14 mouse cellular contexts compared by ENCODE assay signal in the genomic region with DNA sequence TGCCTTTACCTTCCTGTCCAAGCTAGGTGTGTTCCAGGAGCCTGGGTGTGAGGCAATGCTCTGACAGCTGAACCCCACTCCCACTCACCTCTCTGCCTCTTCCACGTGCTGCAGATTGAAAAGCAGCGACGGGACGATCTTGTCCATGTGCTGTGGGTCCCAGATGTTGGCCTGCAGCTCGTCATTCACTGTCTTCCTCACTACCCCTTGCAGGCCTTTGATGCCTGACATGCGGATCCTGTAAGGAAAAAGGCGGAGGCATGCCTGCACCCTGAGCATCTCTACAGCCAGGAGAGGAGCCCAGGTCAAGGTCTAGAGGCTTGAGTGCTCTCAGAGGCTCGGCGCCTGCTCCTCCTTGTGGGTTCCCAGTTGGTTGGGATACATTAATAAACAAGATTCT. TPM values are rescaled to one million over a fixed set of nuclear protein-coding genes. Genes with fewer than 3 reads are reported as not detected.
A peak's percentile ranks its signal among the peaks of the same experiment; 100 is the strongest.
DNase-seq lines count a peak whose midpoint lies in the region; ATAC-seq and TF ChIP-seq lines count a peak whose summit lies in the region.
"Had no signal": no experiment of that assay in that cellular context is flagged by ENCODE, and none has a peak within 500 bp of the region (broad histone marks: within the 10 kb centered on the region; RNA-seq: fewer than 3 reads in every experiment).

No protein-coding gene starts in this region.

- TF ChIP-seq CTCF in small intestine, adult 2 months (IDR thresholded peaks at IDR 0.05; ENCODE audit: extremely low read depth, insufficient read length, insufficient replicate concordance, low read depth, low read length) = peak; percentile 9; the same call in 1 of the 2 replicates

- WGBS in limb, embryonic 14.5 days = 78% methylated on average over 9 of the region's 9 CpGs
- 70% methylated on average over 9 of the region's 9 CpGs for WGBS in limb, embryonic 10.5 days
- 77% methylated on average over 9 of the region's 9 CpGs for WGBS in small intestine, adult 2 months

- no peak for ATAC-seq in limb, embryonic 14.5 days (ENCODE audit: low FRiP score, low read depth)
- ATAC-seq: forebrain, embryonic 13.5 days; forebrain, embryonic 16.5 days; intestine, embryonic 15.5 days had no signal

- peak; percentile 91 for DNase-seq in heart, adult 11 months
- DNase-seq in heart, adult 9 months (ENCODE audit: low spot score in 2 of 2) = no peak
- no peak for DNase-seq in limb, embryonic 14.5 days (ENCODE audit: low spot score)
- DNase-seq in limb, embryonic 10.5 days (ENCODE audit: low spot score) = no peak
- no peak for DNase-seq in frontal cortex, postnatal 14 days (ENCODE audit: low spot score in 2 of 2)

- no peak overlapping the region for H3K4me3 ChIP-seq in limb, embryonic 14.5 days (replicated peaks; ENCODE audit: low read length)
- no peak overlapping the region for H3K4me3 ChIP-seq in limb, embryonic 10.5 days
- no peak overlapping the region for H3K4me3 ChIP-seq in small intestine, adult 2 months (ENCODE audit: low read depth, low read length)
- H3K4me3 ChIP-seq: forebrain, embryonic 10.5 days; forebrain, embryonic 13.5 days; gastrocnemius, adult 2 months; heart, embryonic 10.5 days; heart, embryonic 13.5 days; hindbrain, embryonic 15.5 days; intestine, embryonic 15.5 days had no signal

- TF ChIP-seq POLR2A in limb, embryonic 14.5 days (IDR thresholded peaks at IDR 0.05; ENCODE audit: borderline replicate concordance, extremely low read depth, insufficient read depth, insufficient read length) = no peak
- no peak for TF ChIP-seq POLR2A in small intestine, adult 2 months (IDR thresholded peaks at IDR 0.05; ENCODE audit: low read depth, low read length)

- H3K4me1 ChIP-seq in limb, embryonic 14.5 days (ENCODE audit: control insufficient read depth, insufficient read depth, low read length) = peaks cover 11% of the 10 kb centered on the region; the same call in 1 of the 2 replicates
- peaks cover 23% of the 10 kb centered on the region for H3K4me1 ChIP-seq in limb, embryonic 10.5 days
- H3K4me1 ChIP-seq in small intestine, adult 2 months (ENCODE audit: control insufficient read depth, insufficient read depth, insufficient read length, low read length) = peaks cover 4% of the 10 kb centered on the region; the same call in 1 of the 2 replicates

- H3K9me3 ChIP-seq in limb, embryonic 14.5 days (ENCODE audit: control insufficient read depth, low read length) = no peaks in the 10 kb centered on the region
- no peaks in the 10 kb centered on the region for H3K9me3 ChIP-seq in limb, embryonic 10.5 days (replicated peaks)
- H3K9me3 ChIP-seq: forebrain, embryonic 10.5 days; forebrain, embryonic 13.5 days; heart, embryonic 10.5 days; heart, embryonic 13.5 days; hindbrain, embryonic 15.5 days; intestine, embryonic 15.5 days had no signal

- no peaks in the 10 kb centered on the region for H3K36me3 ChIP-seq in limb, embryonic 14.5 days (ENCODE audit: control insufficient read depth, insufficient read depth, low read length)
- H3K36me3 ChIP-seq in limb, embryonic 10.5 days = no peaks in the 10 kb centered on the region
- H3K36me3 ChIP-seq in small intestine, adult 2 months (ENCODE audit: control insufficient read depth, insufficient read depth, low read length) = no peaks in the 10 kb centered on the region
- H3K36me3 ChIP-seq: intestine, embryonic 15.5 days had no signal

- no peak overlapping the region for H3K4me2 ChIP-seq in limb, embryonic 14.5 days (replicated peaks; ENCODE audit: low read depth, low read length, severe bottlenecking)
- H3K4me2 ChIP-seq: forebrain, embryonic 13.5 days; heart, embryonic 13.5 days; hindbrain, embryonic 15.5 days; intestine, embryonic 15.5 days had no signal

- H3K27me3 ChIP-seq in limb, embryonic 14.5 days (ENCODE audit: control insufficient read depth, insufficient read depth, low read length) = no peaks in the 10 kb centered on the region
- peaks cover 20% of the 10 kb centered on the region for H3K27me3 ChIP-seq in limb, embryonic 10.5 days (ENCODE audit: low read depth, poor library complexity, severe bottlenecking)
- no peaks in the 10 kb centered on the region for H3K27me3 ChIP-seq in small intestine, adult 2 months (ENCODE audit: control insufficient read depth, insufficient read depth, low read length)
- H3K27me3 ChIP-seq: forebrain, embryonic 13.5 days; hindbrain, embryonic 15.5 days; intestine, embryonic 15.5 days had no signal

- no peak overlapping the region for H3K27ac ChIP-seq in limb, embryonic 14.5 days (replicated peaks; ENCODE audit: low read depth, low read length)
- no peak overlapping the region for H3K27ac ChIP-seq in limb, embryonic 10.5 days
- no peak overlapping the region for H3K27ac ChIP-seq in small intestine, adult 2 months (ENCODE audit: insufficient read depth, low read depth, low read length)
- H3K27ac ChIP-seq: forebrain, embryonic 10.5 days; forebrain, embryonic 13.5 days; gastrocnemius, adult 2 months; heart, embryonic 13.5 days; hindbrain, embryonic 15.5 days; intestine, embryonic 15.5 days had no signal

- 0 out of 2 replicates have a peak overlapping the region, but pooled peaks have one; percentile 4 for H3K9ac ChIP-seq in limb, embryonic 14.5 days (ENCODE audit: low read depth, low read length, severe bottlenecking)
- H3K9ac ChIP-seq: forebrain, embryonic 13.5 days; heart, embryonic 13.5 days; hindbrain, embryonic 15.5 days; intestine, embryonic 15.5 days had no signal

RNA-seq across cellular contexts. Expression of a gene that starts 29.7 kb away (rescaled TPM):
- polyA plus RNA-seq in limb, embryonic 14.5 days (2012; rRNA removed) = 2.6 and 2.7 TPM in 2 replicates
- polyA plus RNA-seq in limb, embryonic 14.5 days (2014; fragmentation: Nextera tagmentation; extraction: Ambion mirVana) = 2.5 and 3.0 TPM in 2 replicates
- polyA plus RNA-seq in limb, embryonic 10.5 days (2016; fragmentation: Nextera tagmentation; extraction: Ambion mirVana) = 4.0 and 4.5 TPM in 2 replicates
- 0.10 and 0.20 TPM in 2 replicates for polyA plus RNA-seq in small intestine, adult 2 months (2012; rRNA removed)

RNA-seq across cellular contexts. Expression of a gene that starts 54.3 kb away (rescaled TPM):
- 6.2 and 6.8 TPM in 2 replicates for polyA plus RNA-seq in limb, embryonic 14.5 days (2012; rRNA removed)
- 3.5 TPM in 2 replicates for polyA plus RNA-seq in limb, embryonic 14.5 days (2014; fragmentation: Nextera tagmentation; extraction: Ambion mirVana)
- polyA plus RNA-seq in limb, embryonic 10.5 days (2016; fragmentation: Nextera tagmentation; extraction: Ambion mirVana) = 4.8 and 8.4 TPM in 2 replicates
- polyA plus RNA-seq in small intestine, adult 2 months (2012; rRNA removed) = 10.8 and 21.4 TPM in 2 replicates
